Mouse (Mus musculus): ENCODE results near the gene Entpd8.

DNA sequence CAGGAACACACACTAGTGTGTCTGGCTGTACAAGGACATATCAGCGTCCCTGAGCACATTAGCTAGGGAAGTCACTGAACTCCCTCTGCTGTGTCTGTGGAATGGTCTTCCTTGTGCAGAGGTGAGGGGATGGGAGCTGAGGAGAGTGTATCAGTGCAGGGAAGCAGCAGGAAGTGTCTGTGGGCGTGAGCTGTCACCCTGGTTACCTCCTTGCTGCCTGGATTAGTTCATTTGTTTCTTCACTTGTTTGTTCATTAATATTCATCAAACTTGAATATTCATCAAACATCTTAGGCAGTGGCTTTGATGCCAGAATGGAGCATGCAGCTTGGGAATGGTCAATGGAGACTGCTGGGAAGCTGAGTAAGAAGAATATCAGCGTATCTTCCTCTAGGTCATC, 19.6 kb downstream of the Entpd8 start:
- no peak for TF ChIP-seq CTCF (IDR thresholded peaks at IDR 0.05; ENCODE audit: extremely low read depth, insufficient read depth, insufficient read length, insufficient replicate concordance)
- TF ChIP-seq POLR2A (IDR thresholded peaks at IDR 0.05; ENCODE audit: low read depth, low read length): no peak
